Mouse (Mus musculus) cortical plate, adult 2 months (tissue): ENCODE data around the gene E130208F15Rik. TPM values are rescaled to one million over a fixed set of nuclear protein-coding genes. Genes with fewer than 3 reads are reported as not detected.

Source experiments
- H3K27ac ChIP-seq: fragments of 200-500 bp; 2 replicates; pipeline ENCODE4 v1.5.1; 2012; ENCODE audit warnings: low read length, control low read depth, inconsistent platforms; ENCODE audit not compliant: insufficient read depth
- H3K4me1 ChIP-seq: fragments of 200-500 bp; 2 replicates; pipeline ENCODE4 v1.6.1; 2011; ENCODE audit warnings: low read length; ENCODE audit not compliant: control insufficient read depth, insufficient read depth
- H3K4me3 ChIP-seq: fragments of 200-500 bp; 2 replicates; pipeline ENCODE4 v1.5.1; 2011; ENCODE audit warnings: mild to moderate bottlenecking, low read length, control low read depth; ENCODE audit not compliant: insufficient read depth
- CTCF ChIP-seq: fragments of 200-500 bp; IDR thresholded peaks from 2 replicates; pipeline ENCODE4 v1.5.1; 2011; ENCODE audit warnings: mild to moderate bottlenecking, control low read depth, low read length; ENCODE audit not compliant: insufficient read depth; ENCODE audit errors: extremely low read depth
- POLR2A ChIP-seq: fragments of 200-500 bp; IDR thresholded peaks from 2 replicates; pipeline ENCODE4 v1.6.1; 2011; ENCODE audit warnings: mild to moderate bottlenecking, low read length, control low read depth; ENCODE audit not compliant: insufficient read depth; ENCODE audit errors: extremely low read depth
- polyA plus RNA-seq: library from polyadenylated mRNA; depleted of rRNA; stranded (reverse); fragments of >200 nt; gene quantifications from 2 replicates; pipeline ENCODE4 v1.2.3, GENCODE M21; 2012

The E130208F15Rik gene
- polyA plus RNA-seq, 1 experiment, result 0.35 TPM

DNA sequence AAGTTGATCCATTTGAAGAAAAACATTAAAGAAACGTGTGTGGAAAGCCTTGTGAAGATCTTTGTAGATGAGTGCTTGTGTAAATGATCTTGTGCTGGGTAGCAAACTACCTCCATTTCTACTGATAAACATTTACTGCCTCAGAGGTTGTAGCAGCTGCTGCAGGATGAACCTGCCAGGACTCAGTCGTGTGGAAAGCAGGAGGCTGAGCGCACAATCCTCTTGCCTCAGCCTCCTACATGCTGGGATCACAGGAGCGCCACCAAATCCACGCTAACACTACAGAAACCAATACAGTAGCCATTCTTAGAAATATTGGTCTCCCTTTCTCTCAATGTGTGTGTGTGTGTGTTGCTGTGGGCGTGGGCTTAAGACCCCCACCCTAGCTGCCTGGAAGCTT lies 33.5 kb upstream of the E130208F15Rik start:
- H3K4me1 ChIP-seq, result peaks cover 6% of the 10 kb centered on the region
- no peak for TF ChIP-seq POLR2A
- TF ChIP-seq CTCF, result no peak
- H3K4me3 ChIP-seq, result no peak overlapping the region
- H3K27ac ChIP-seq, result no peak overlapping the region

DNA sequence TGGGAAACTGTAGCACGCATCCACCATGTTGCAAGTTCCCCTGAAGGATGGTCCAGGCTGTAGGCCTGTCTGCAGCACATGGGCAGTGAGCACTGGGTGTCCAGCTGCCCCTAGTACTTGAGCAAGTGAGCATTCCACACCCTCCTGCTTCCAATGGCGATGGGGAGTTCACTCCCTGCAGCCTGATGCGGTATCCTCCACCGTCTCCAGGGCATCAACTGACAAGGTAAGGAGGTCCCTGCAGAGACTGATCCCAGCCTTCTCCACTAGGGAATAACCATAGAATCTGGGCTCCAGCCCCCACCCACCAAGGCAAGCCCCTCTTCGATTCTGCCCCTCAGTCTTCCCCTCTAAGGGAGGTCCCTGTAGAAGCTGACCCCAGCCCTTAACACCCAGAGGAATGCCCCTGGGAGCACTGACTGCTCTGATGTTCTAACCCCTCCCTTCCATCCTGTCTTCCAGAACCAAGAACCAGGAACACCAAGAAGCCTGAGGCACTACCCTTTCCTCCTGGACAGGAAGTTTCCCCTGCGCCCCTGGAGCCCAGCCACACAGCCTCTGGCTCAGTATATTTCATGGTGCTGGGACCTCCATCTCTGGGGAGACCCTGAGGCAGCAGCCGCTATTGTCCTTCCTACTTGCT lies 32.3 kb upstream of the E130208F15Rik start:
- TF ChIP-seq CTCF, result no peak
- TF ChIP-seq POLR2A, result no peak
- Histone ChIP-seq H3K27ac (no peak overlapping the region), H3K4me3 (no peak overlapping the region), H3K4me1 (peaks cover 6% of the 10 kb centered on the region)

DNA sequence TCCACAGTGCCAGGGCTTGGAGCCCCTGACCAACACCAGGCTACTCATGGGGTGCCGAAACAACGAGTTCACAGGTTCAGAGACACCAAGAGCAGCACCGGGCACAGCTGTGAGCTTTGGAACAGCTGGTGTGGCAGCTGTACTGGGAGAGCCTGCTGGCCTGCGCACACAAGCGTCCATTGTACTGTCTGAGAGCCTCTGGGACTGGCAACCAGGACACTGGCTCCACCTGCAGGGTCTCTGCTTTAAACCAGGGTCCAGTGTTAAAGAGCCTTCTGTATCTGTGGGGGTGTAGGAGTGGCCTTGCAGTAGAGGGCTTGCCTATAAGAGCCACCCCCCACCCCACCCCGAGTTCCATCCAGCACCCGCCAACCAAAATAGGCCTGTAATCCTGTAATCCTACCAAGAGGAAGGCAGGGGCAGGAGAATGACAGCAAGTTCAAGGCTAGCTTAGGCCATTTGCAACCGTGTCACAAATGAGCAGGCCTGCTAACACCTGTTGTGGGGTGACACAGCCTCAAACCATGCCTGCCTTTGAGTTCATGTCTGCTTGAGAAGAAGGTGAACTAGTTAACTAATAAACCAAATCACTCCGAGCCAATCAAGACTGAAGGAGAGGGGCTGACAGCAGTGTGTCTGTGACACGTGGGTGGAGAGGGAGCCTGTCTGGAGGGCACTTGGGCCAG lies 31.7 kb upstream of the E130208F15Rik start:
- no peak overlapping the region for H3K27ac ChIP-seq
- TF ChIP-seq POLR2A, result no peak
- no peak for TF ChIP-seq CTCF
- peaks cover 10% of the 10 kb centered on the region for H3K4me1 ChIP-seq
- H3K4me3 ChIP-seq, result no peak overlapping the region

DNA sequence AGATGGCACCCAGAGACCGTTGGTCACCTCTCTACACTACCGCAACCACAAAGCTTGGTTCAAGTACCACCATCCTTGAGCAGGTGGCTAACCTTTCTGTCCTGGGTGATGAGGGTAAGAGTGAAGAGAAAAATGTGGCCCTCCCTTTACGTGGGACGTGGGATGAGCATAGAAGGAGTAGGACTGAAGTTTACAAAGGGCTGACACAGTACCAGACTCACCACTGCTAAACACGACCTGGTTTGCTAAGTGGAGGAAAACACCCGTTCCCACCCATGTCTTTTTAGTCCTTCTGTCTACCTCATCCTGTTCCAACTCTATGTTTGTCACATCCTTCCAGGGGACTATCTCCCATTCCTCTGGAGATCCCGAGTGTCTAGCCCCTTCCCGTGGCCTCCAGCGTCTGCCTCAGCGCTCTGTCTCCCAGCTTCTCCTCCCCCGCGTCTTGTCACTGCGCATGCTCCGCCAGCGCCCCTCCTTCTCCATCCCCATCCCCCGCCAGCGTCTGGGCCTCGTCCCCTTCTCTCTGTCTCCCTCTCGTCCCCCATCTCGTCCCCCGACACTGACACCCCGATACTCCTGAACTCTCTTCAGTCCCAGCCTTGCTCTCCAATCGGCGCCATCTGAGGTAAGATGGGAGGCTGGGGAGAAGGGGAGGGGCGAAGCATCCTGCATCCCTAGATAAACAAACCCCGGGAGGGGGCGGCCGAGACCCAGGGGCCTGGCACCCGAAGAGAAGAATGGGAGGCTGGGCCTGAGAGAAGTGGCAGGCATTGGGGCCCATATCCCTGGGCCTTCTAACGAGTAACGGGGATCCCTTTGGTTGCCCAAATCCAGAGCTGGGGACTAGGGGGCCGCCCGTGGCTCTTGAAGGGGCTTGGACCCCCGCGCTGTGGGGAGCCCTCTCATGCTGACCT lies 30.1 kb upstream of the E130208F15Rik start, which contains the start of gene Clip3:
Gene Clip3, plus strand, starts transcription at position 514 of the 917 bp plus-strand sequence.
- TF ChIP-seq CTCF, result no peak
- peak; percentile 99 for TF ChIP-seq POLR2A

DNA sequence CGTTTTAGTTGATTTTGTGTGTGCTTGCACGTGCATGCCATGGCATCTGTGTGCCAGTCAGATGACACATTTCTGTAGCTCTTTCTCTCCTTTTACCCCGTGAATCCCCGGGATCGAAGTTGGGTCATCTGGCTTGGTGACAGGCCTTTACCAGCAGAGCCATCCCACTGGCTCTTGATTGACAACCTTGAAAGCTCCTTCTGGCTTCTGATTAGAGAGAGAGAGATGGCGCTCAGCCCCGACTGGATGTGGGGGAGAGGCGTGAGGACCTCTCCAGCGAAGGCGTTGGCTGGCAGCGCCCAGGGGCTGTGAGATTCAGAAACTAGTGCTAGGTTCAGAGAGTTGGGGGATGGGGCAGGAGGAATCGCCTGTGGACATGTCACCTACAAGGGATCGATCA lies 27.7 kb upstream of the E130208F15Rik start:
- peaks cover 13% of the 10 kb centered on the region for H3K4me1 ChIP-seq
- peak overlapping the region; percentile 12; the same call in 1 of the 2 replicates for H3K4me3 ChIP-seq
- H3K27ac ChIP-seq, result peak overlapping the region; percentile 63
- TF ChIP-seq CTCF (no peak), POLR2A (no peak)

More for the DNA sequence above, 30.1 kb upstream of the E130208F15Rik start, which contains the start of gene Clip3:
- H3K4me1 ChIP-seq, result peaks cover 13% of the 10 kb centered on the region
- H3K4me3 ChIP-seq, result peak within 1 kb of the TSS; percentile 68
- H3K27ac ChIP-seq, result peak within 1 kb of the TSS; percentile 49

DNA sequence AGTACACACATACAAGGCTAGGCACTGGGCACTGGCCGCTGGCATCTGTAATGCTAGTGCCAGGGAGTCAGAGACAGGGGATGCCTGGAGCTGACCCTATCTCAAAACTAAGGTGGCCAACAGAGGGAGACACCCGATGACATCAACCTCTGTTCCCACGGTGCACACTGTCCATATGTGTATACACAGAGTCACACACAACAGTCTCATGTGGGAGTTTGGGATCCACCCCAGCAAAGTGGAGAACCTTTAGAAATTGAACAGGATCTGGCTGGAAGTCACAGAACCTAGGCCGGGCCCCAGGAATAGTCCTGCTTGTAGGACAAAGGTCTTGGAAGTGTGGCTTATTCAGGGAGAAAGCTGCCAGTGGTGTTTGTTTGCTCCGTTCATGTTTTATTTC lies 27.2 kb upstream of the E130208F15Rik start:
- TF ChIP-seq POLR2A (no peak), CTCF (no peak)
- Histone ChIP-seq H3K27ac (peak overlapping the region; percentile 63), H3K4me1 (peaks cover 13% of the 10 kb centered on the region), H3K4me3 (0 out of 2 replicates have a peak overlapping the region, but pooled peaks have one; percentile 12)

DNA sequence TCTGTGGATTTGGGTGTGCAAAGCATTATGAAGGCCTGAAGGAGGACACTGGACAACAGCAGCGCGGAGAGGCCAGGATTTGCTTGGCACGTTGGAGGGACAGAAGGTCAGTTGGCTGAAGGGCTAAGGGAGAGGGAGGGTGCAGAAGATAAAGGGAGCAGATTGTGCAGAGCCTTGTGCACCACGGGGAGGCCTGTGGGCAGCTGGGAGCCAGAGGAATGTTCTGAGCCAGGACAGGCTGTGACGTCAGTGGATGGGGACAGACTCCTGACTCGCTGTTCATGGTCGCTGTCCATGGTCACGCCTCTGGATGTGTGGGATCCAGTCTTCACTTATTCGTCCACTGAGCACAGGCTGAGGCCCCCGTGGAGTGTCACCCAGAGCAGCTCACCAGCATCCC lies 26.4 kb upstream of the E130208F15Rik start:
- H3K4me1 ChIP-seq, result peaks cover 13% of the 10 kb centered on the region
- H3K4me3 ChIP-seq, result no peak overlapping the region
- peak overlapping the region; percentile 41; the same call in 1 of the 2 replicates for H3K27ac ChIP-seq
- TF ChIP-seq POLR2A, result no peak
- TF ChIP-seq CTCF, result no peak

DNA sequence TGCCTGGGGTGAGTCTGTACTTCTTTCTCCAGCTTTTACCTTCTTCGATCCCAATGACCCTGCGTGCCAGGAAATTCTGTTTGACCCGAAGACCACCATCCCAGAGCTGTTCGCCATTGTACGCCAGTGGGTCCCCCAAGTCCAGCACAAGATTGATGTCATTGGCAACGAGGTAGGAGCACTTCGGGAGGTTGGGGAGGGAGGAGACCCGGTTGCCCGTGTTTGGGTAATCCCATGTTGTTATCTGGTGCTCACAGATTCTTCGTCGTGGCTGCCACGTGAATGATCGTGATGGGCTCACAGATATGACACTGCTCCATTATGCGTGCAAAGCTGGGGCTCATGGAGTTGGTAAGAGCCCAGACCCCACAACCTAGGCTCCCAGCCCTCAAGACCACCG lies 24.7 kb upstream of the E130208F15Rik start:
- peaks cover 9% of the 10 kb centered on the region for H3K4me1 ChIP-seq
- H3K4me3 ChIP-seq, result no peak overlapping the region
- H3K27ac ChIP-seq, result no peak overlapping the region
- TF ChIP-seq CTCF, result no peak
- TF ChIP-seq POLR2A, result no peak

DNA sequence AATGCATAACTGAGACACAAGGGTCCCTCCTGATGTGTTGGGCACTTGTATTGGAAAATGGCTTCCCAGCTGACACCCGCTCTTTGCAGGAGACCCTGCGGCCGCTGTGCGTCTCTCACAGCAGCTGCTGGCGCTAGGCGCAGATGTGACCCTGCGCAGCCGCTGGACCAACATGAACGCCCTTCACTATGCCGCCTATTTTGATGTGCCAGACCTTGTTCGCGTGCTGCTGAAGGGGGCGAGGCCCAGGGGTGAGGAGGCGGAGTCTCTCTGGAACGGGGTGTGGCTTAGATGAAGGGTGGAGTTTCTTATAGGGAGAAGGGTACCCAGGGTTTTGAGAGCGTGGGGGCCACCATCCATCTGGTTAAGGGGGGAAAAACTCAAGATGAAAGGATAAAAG lies 24.3 kb upstream of the E130208F15Rik start:
- Histone ChIP-seq H3K4me1 (peaks cover 9% of the 10 kb centered on the region), H3K27ac (no peak overlapping the region), H3K4me3 (no peak overlapping the region)
- TF ChIP-seq CTCF, result no peak
- TF ChIP-seq POLR2A, result no peak

DNA sequence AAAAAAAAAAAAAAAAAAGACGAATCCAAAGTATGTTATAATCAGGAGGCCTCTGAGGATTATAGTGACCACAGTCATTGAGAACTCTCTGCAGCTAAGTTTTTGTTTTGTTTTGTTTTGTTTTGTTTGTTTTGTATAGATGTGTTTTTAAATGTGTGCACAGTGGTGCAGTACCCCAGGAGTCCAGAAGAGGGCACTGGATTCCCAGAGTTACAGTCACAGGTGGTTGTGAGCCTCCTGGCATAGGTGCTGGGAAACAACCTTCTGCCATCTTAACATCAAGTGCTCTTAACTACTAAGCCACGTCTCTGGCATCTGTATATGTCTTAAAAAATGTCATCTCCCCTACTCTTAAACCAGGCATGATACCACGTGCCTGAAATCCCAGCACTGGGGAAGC lies 20.6 kb upstream of the E130208F15Rik start:
- Histone ChIP-seq H3K27ac (no peak overlapping the region), H3K4me1 (no peaks in the 10 kb centered on the region), H3K4me3 (no peak overlapping the region)
- peak; percentile 18; the same call in 1 of the 2 replicates for TF ChIP-seq POLR2A
- peak; percentile 70 for TF ChIP-seq CTCF
